Mouse (Mus musculus) neural tube, embryonic 11.5 days (tissue): ENCODE data around the gene Washc1. TPM values are rescaled to one million over a fixed set of nuclear protein-coding genes. Genes with fewer than 3 reads are reported as not detected.
"Not testable (repeated sequence)": the region's sequence is repeated elsewhere in the genome, so short reads cannot be mapped to it uniquely, and the experiment has no call there.

Experiments
- ATAC-seq: fragments of 200-750 bp; cut with Nextera tagmentation; 2 replicates; pipeline ENCODE4 v1.8.0; 2017; ENCODE audit warnings: moderate number of reproducible peaks, mild to moderate bottlenecking, moderate TSS enrichment, moderate library complexity; ENCODE audit not compliant: insufficient read depth, low FRiP score, low TSS enrichment
- DNase-seq: peaks from one replicate; pipeline ENCODE4 v3.0.0-alpha.2; 2015; ENCODE audit warnings: low spot score
- H3K27ac ChIP-seq: fragments of 300-500 bp; sonication (generic); 2 replicates; pipeline ENCODE4 v1.5.1; 2014; ENCODE audit warnings: low read depth, mild to moderate bottlenecking, low read length
- H3K27me3 ChIP-seq: fragments of 300-500 bp; sonication (generic); 2 replicates; pipeline ENCODE4 v1.6.1; 2014; ENCODE audit warnings: mild to moderate bottlenecking, low read length, mixed read lengths; ENCODE audit not compliant: control insufficient read depth, insufficient read depth
- H3K36me3 ChIP-seq: fragments of 300-500 bp; sonication (generic); 2 replicates; pipeline ENCODE4 v1.6.1; 2014; ENCODE audit warnings: mild to moderate bottlenecking, low read length, moderate library complexity, mixed read lengths; ENCODE audit not compliant: control insufficient read depth, insufficient read depth
- H3K4me1 ChIP-seq: fragments of 300-500 bp; sonication (generic); 2 replicates; pipeline ENCODE4 v1.6.1; 2014; ENCODE audit warnings: low read length, mixed read lengths; ENCODE audit not compliant: control insufficient read depth, insufficient read depth
- H3K4me2 ChIP-seq: fragments of 300-500 bp; sonication (generic); 2 replicates; pipeline ENCODE4 v1.6.1; 2014; ENCODE audit warnings: low read depth, mild to moderate bottlenecking, moderate library complexity
- H3K4me3 ChIP-seq: fragments of 300-500 bp; sonication (generic); 2 replicates; pipeline ENCODE4 v1.5.1; 2014; ENCODE audit warnings: low read depth, low read length
- H3K9ac ChIP-seq: fragments of 300-500 bp; sonication (generic); 2 replicates; pipeline ENCODE4 v1.6.1; 2014; ENCODE audit warnings: mild to moderate bottlenecking, low read length
- H3K9me3 ChIP-seq: fragments of 300-500 bp; sonication (generic); 2 replicates; pipeline ENCODE4 v1.6.1; 2016; ENCODE audit warnings: low read length; ENCODE audit not compliant: control insufficient read depth
- WGBS: fragments of 180-500 bp; shearing (Covaris S2); extraction: QIAGEN DNeasy Blood & Tissue Kit; methylation state at CpG from one replicate; pipeline ENCODE4 v1.1.7; 2014; 5-methylcytosine and 5-hydroxymethylcytosine counted together
- polyA plus RNA-seq: library from polyadenylated mRNA; unstranded; fragments of >200 nt; fragmentation: Nextera tagmentation; extraction: Ambion mirVana; gene quantifications from 2 replicates; pipeline ENCODE4 v1.2.1, GENCODE M21; 2014

Washc1 gene
- polyA plus RNA-seq, 1 experiment from 2014 or later = 31.5 TPM

- DNase-seq (no peak), ATAC-seq (0 out of 2 replicates have a peak, but pooled peaks have one; percentile 52)
- H3K36me3 ChIP-seq = peaks cover 4% of the 10 kb centered on the region
- H3K4me1 ChIP-seq = no peaks in the 10 kb centered on the region
- peak overlapping the region; percentile 75 for H3K4me3 ChIP-seq
- no peaks in the 10 kb centered on the region for H3K27me3 ChIP-seq
- peak overlapping the region; percentile 73 for H3K9ac ChIP-seq
- H3K27ac ChIP-seq = peak overlapping the region; percentile 75
- WGBS = 2% methylated on average over 20 of the region's 20 CpGs
- no peaks in the 10 kb centered on the region for H3K9me3 ChIP-seq
- peak overlapping the region; percentile 46 for H3K4me2 ChIP-seq
Observed at GRCm38 (mm10) chr17:66123816-66124610, 12.7 kb downstream of the Washc1 start.

- Histone ChIP-seq H3K9ac (no peak overlapping the region), H3K9me3 (no peaks in the 10 kb centered on the region), H3K4me2 (no peak overlapping the region), H3K27me3 (no peaks in the 10 kb centered on the region), H3K27ac (no peak overlapping the region), H3K36me3 (peaks cover 2% of the 10 kb centered on the region), H3K4me3 (no peak overlapping the region), H3K4me1 (no peaks in the 10 kb centered on the region)
- 72% methylated on average over 5 of the region's 5 CpGs for WGBS
- no peak for DNase-seq
- no peak for ATAC-seq
Observed at GRCm38 (mm10) chr17:66125211-66125610, 13.9 kb downstream of the Washc1 start.

- no peak for ATAC-seq
- DNase-seq = no peak
- Histone ChIP-seq H3K9ac (no peak overlapping the region), H3K27me3 (no peaks in the 10 kb centered on the region), H3K36me3 (peaks cover 18% of the 10 kb centered on the region), H3K4me2 (no peak overlapping the region), H3K4me1 (no peaks in the 10 kb centered on the region), H3K27ac (no peak overlapping the region), H3K9me3 (no peaks in the 10 kb centered on the region), H3K4me3 (no peak overlapping the region)
- WGBS = 91% methylated on average over 9 of the region's 9 CpGs
Observed at GRCm38 (mm10) chr17:66130371-66130770, 19.0 kb downstream of the Washc1 start.

- 96% methylated on average over 4 of the region's 4 CpGs for WGBS
- DNase-seq (peak; percentile 20), ATAC-seq (no peak)
- H3K36me3 ChIP-seq = peaks cover 20% of the 10 kb centered on the region
- H3K27ac ChIP-seq = no peak overlapping the region
- no peaks in the 10 kb centered on the region for H3K27me3 ChIP-seq
- no peak overlapping the region for H3K4me2 ChIP-seq
- H3K9me3 ChIP-seq = no peaks in the 10 kb centered on the region
- no peak overlapping the region for H3K4me3 ChIP-seq
- H3K4me1 ChIP-seq = no peaks in the 10 kb centered on the region
- H3K9ac ChIP-seq = no peak overlapping the region
Observed at GRCm38 (mm10) chr17:66131212-66131611, 19.9 kb downstream of the Washc1 start.

- WGBS = 80% methylated on average over 5 of the region's 8 CpGs
- peaks cover 12% of the 10 kb centered on the region; the same call in 1 of the 2 replicates for H3K36me3 ChIP-seq
- H3K4me1 ChIP-seq, H3K9me3 ChIP-seq, H3K9ac ChIP-seq, H3K4me3 ChIP-seq, H3K27me3 ChIP-seq, DNase-seq, H3K4me2 ChIP-seq, ATAC-seq, H3K27ac ChIP-seq: not testable (repeated sequence)
Observed at GRCm38 (mm10) chr17:66152706-66153662, 41.6 kb downstream of the Washc1 start.

GRCm38 (mm10) chr17:66153735-66154423, 42.5 kb downstream of the Washc1 start:
- not testable (repeated sequence) for H3K27ac ChIP-seq, H3K9me3 ChIP-seq, H3K4me3 ChIP-seq, DNase-seq, ATAC-seq, H3K36me3 ChIP-seq, H3K4me2 ChIP-seq, H3K9ac ChIP-seq, H3K27me3 ChIP-seq, H3K4me1 ChIP-seq
- WGBS = 90% methylated on average over 4 of the region's 4 CpGs

GRCm38 (mm10) chr17:66154876-66155275, 43.5 kb downstream of the Washc1 start:
- 77% methylated on average over 2 of the region's 2 CpGs for WGBS

GRCm38 (mm10) chr17:66158271-66158670, 46.9 kb downstream of the Washc1 start:
- 93% methylated on average over 5 of the region's 5 CpGs for WGBS
- no peak for DNase-seq
- Histone ChIP-seq H3K27ac (no peak overlapping the region), H3K4me3 (no peak overlapping the region), H3K9ac (no peak overlapping the region), H3K4me1 (no peaks in the 10 kb centered on the region), H3K36me3 (no peaks in the 10 kb centered on the region), H3K27me3 (no peaks in the 10 kb centered on the region), H3K9me3 (0 out of 2 replicates have a peak, but pooled peaks cover 2% of the 10 kb centered on the region), H3K4me2 (no peak overlapping the region)
- ATAC-seq = no peak

More at GRCm38 (mm10) chr17:66154876-66155275, 43.5 kb downstream of the Washc1 start:
- H3K4me1 ChIP-seq = no peaks in the 10 kb centered on the region
- no peak overlapping the region for H3K9ac ChIP-seq
- H3K9me3 ChIP-seq = no peaks in the 10 kb centered on the region
- H3K4me2 ChIP-seq = no peak overlapping the region
- peaks cover 5% of the 10 kb centered on the region; the same call in 1 of the 2 replicates for H3K36me3 ChIP-seq
- no peak overlapping the region for H3K4me3 ChIP-seq
- no peak overlapping the region for H3K27ac ChIP-seq
- no peaks in the 10 kb centered on the region for H3K27me3 ChIP-seq
- ATAC-seq = no peak
- no peak for DNase-seq
